In the genomic region with DNA sequence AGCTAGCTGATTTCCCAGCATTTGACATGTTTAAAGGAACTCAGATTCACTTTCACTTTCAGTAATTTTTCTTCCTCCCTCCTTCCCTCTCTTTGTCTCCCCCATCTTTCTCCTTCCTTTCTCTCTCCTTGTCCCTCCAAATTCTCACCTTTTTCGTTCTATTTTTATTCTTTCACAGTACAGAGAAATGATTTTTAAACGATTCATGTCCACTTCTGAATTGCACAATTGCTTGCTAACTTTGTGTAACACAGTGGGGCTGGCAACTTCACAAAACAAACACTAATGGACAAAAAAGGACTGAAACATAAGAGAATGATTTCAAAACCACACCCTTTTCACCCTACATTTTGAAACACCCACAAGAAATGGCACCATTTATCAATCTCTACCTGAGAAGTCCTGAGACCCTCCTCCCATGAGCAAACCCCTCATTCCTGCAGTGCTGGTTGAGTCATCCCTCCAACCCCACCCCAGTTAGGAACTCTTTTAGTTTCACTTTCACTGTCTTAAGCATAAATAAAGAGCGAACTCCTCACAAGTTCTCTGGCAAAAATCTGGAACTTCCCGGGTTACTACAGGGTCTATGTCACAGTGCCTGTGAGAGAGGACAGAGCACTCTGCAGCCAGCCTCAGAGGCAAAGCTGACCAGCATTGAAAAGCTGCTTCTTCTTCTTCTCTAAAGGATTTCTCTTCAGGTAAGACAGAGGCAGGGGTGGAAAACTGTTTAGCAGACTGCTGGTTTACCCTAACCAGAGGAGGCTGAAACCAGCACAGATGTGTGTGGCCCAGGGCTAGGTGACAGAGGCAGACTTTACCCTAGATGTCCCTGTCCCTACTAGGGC, we compare ENCODE assay signal across 8 mouse cellular contexts. TPM values are rescaled to one million over a fixed set of nuclear protein-coding genes. Genes with fewer than 3 reads are reported as not detected.
DNase-seq lines count a peak whose midpoint lies in the region; ATAC-seq and TF ChIP-seq lines count a peak whose summit lies in the region.

TSS of gene Gbp2 (plus strand) at position 492 of the 845 bp plus-strand sequence.

- peak; percentile 27; the same call in 1 of the 2 replicates for ATAC-seq in intestine, embryonic 14.5 days (replicated peaks; ENCODE audit: low FRiP score, low TSS enrichment, low read depth)
- peak; percentile 75 for ATAC-seq in lung, postnatal 0 days
- no peak for ATAC-seq in hindbrain, embryonic 13.5 days (ENCODE audit: low FRiP score)

- no peak for TF ChIP-seq CTCF in cortical plate, adult 2 months (IDR thresholded peaks at IDR 0.05; ENCODE audit: extremely low read depth, insufficient read depth, low read length)
- TF ChIP-seq CTCF in lung, postnatal 0 days (IDR thresholded peaks at IDR 0.05), result no peak
- TF ChIP-seq CTCF in cerebellum, adult 2 months (IDR thresholded peaks at IDR 0.05; ENCODE audit: borderline replicate concordance, insufficient read depth, low read depth, low read length), result no peak

- peak within 1 kb of the TSS; percentile 32; the same call in 1 of the 2 replicates for H3K4me3 ChIP-seq in cortical plate, adult 2 months (ENCODE audit: insufficient read depth, low read length)
- H3K4me3 ChIP-seq in intestine, embryonic 14.5 days (ENCODE audit: low read depth, low read length), result peak within 1 kb of the TSS; percentile 28
- peak within 1 kb of the TSS; percentile 33 for H3K4me3 ChIP-seq in lung, postnatal 0 days (ENCODE audit: low read depth, low read length)
- H3K4me3 ChIP-seq in cerebellum, adult 2 months (replicated peaks; ENCODE audit: insufficient read depth, low read depth, low read length), result no peak within 1 kb of the TSS
- H3K4me3 ChIP-seq in hindbrain, embryonic 13.5 days, result no peak within 1 kb of the TSS

- no peak for TF ChIP-seq POLR2A in cortical plate, adult 2 months (IDR thresholded peaks at IDR 0.05; ENCODE audit: extremely low read depth, insufficient read depth, low read length)
- TF ChIP-seq POLR2A in cerebellum, adult 2 months (IDR thresholded peaks at IDR 0.05; ENCODE audit: borderline replicate concordance, insufficient read depth, low read length), result no peak

- H3K27ac ChIP-seq in cortical plate, adult 2 months (ENCODE audit: insufficient read depth, low read length), result 0 out of 2 replicates have a peak within 1 kb of the TSS, but pooled peaks have one; percentile 21
- H3K27ac ChIP-seq in intestine, embryonic 14.5 days (ENCODE audit: low read depth), result no peak within 1 kb of the TSS
- peak within 1 kb of the TSS; percentile 71 for H3K27ac ChIP-seq in lung, postnatal 0 days (ENCODE audit: low read length)
- H3K27ac ChIP-seq in cerebellum, adult 2 months (ENCODE audit: insufficient read depth, low read length), result no peak within 1 kb of the TSS; the same call in 1 of the 2 replicates
- H3K27ac ChIP-seq in hindbrain, embryonic 13.5 days, result no peak within 1 kb of the TSS

- H3K9me3 ChIP-seq in intestine, embryonic 14.5 days (ENCODE audit: control insufficient read depth, low read length), result no peaks in the 10 kb centered on the region
- H3K9me3 ChIP-seq in lung, postnatal 0 days (ENCODE audit: low read length), result no peaks in the 10 kb centered on the region
- H3K9me3 ChIP-seq in hindbrain, embryonic 13.5 days, result no peaks in the 10 kb centered on the region

- H3K27me3 ChIP-seq in intestine, embryonic 14.5 days (replicated peaks; ENCODE audit: control insufficient read depth, insufficient read depth, low read length), result no peaks in the 10 kb centered on the region
- H3K27me3 ChIP-seq in lung, postnatal 0 days (replicated peaks; ENCODE audit: insufficient read depth, low read length), result no peaks in the 10 kb centered on the region
- no peaks in the 10 kb centered on the region for H3K27me3 ChIP-seq in cerebellum, adult 2 months (ENCODE audit: control insufficient read depth, insufficient read depth, low read length)
- no peaks in the 10 kb centered on the region for H3K27me3 ChIP-seq in hindbrain, embryonic 13.5 days

- WGBS in intestine, embryonic 14.5 days, result 50% methylated on average over 4 of the region's 4 CpGs
- 15% methylated on average over 4 of the region's 4 CpGs for WGBS in lung, postnatal 0 days
- WGBS in cerebellum, adult 2 months, result 64% methylated on average over 4 of the region's 4 CpGs
- WGBS in hindbrain, embryonic 13.5 days, result 72% methylated on average over 4 of the region's 4 CpGs

- H3K36me3 ChIP-seq in intestine, embryonic 14.5 days (ENCODE audit: control insufficient read depth, insufficient read depth, low read length), result no peaks in the 10 kb centered on the region
- H3K36me3 ChIP-seq in lung, postnatal 0 days (ENCODE audit: insufficient read depth, low read length), result no peaks in the 10 kb centered on the region
- no peaks in the 10 kb centered on the region for H3K36me3 ChIP-seq in hindbrain, embryonic 13.5 days

- no peaks in the 10 kb centered on the region for H3K4me1 ChIP-seq in cortical plate, adult 2 months (ENCODE audit: control insufficient read depth, insufficient read depth, low read length)
- H3K4me1 ChIP-seq in intestine, embryonic 14.5 days (replicated peaks; ENCODE audit: control insufficient read depth, insufficient read depth, low read length), result no peaks in the 10 kb centered on the region
- H3K4me1 ChIP-seq in lung, postnatal 0 days (ENCODE audit: insufficient read depth, low read depth, low read length), result peaks cover 6% of the 10 kb centered on the region; the same call in 1 of the 2 replicates
- no peaks in the 10 kb centered on the region for H3K4me1 ChIP-seq in cerebellum, adult 2 months (ENCODE audit: control insufficient read depth, insufficient read depth, low read length)
- H3K4me1 ChIP-seq in hindbrain, embryonic 13.5 days (replicated peaks), result no peaks in the 10 kb centered on the region

- DNase-seq in 3T3-L1 (ENCODE audit: low read depth, low spot score), result peak; percentile 88
- DNase-seq in CD8-positive naive resting alpha-beta T cell, adult 2 months (ENCODE audit: low read depth in 2 of 2, low spot score in 2 of 2), result peak; percentile 12 to 29
- DNase-seq in intestine, embryonic 14.5 days (ENCODE audit: low spot score), result peak; percentile 58
- peak; percentile 85 for DNase-seq in lung, postnatal 0 days (ENCODE audit: low spot score)
- DNase-seq in thymus, postnatal 14 days, result peak; percentile 37
- no peak for DNase-seq in cerebellum, adult 2 months

- no peak within 1 kb of the TSS for H3K9ac ChIP-seq in intestine, embryonic 14.5 days (ENCODE audit: low read length)
- peak within 1 kb of the TSS; percentile 39; the same call in 1 of the 2 replicates for H3K9ac ChIP-seq in lung, postnatal 0 days (replicated peaks; ENCODE audit: low read depth)
- H3K9ac ChIP-seq in hindbrain, embryonic 13.5 days, result no peak within 1 kb of the TSS

- TF ChIP-seq EP300 in lung, postnatal 0 days (IDR thresholded peaks at IDR 0.05), result peak; percentile 73

- H3K4me2 ChIP-seq in intestine, embryonic 14.5 days (ENCODE audit: low read length), result peak within 1 kb of the TSS; percentile 51
- peak within 1 kb of the TSS; percentile 54 for H3K4me2 ChIP-seq in lung, postnatal 0 days (replicated peaks; ENCODE audit: low read depth, low read length)
- H3K4me2 ChIP-seq in hindbrain, embryonic 13.5 days, result no peak within 1 kb of the TSS

RNA-seq across cellular contexts. Expression of gene Gbp2, which starts in this region (rescaled TPM):
- polyA plus RNA-seq in cortical plate, adult 2 months (2012; rRNA removed), result 3.0 and 3.9 TPM in 2 replicates
- 3.1 and 5.9 TPM in 2 replicates for polyA plus RNA-seq in intestine, embryonic 14.5 days (2014; fragmentation: Nextera tagmentation; extraction: Ambion mirVana)
- 8.3 and 9.5 TPM in 2 replicates for polyA plus RNA-seq in lung, postnatal 0 days (2015; fragmentation: Nextera tagmentation; extraction: Ambion mirVana)
- 2.5 and 3.3 TPM in 2 replicates for polyA plus RNA-seq in cerebellum, adult 2 months (2012; rRNA removed)
- polyA plus RNA-seq in hindbrain, embryonic 13.5 days (2015; fragmentation: Nextera tagmentation; extraction: Ambion mirVana), result 0.35 and 0.60 TPM in 2 replicates

Comparison
In these comparisons a context has a peak if more than half of its experiments do, and no peak if none do; other contexts are left out.
1. DNase-seq: peak in 3T3-L1 (single experiment), CD8-positive naive resting alpha-beta T cell, adult 2 months (2 of 2), intestine, embryonic 14.5 days (single experiment), lung, postnatal 0 days (single experiment) and thymus, postnatal 14 days (single experiment); none in cerebellum, adult 2 months (0 of 2).
2. H3K27ac ChIP-seq: peak in cortical plate, adult 2 months (single experiment) and lung, postnatal 0 days (single experiment); none in intestine, embryonic 14.5 days (single experiment), cerebellum, adult 2 months (single experiment) and hindbrain, embryonic 13.5 days (single experiment).
3. H3K4me3 ChIP-seq: peak in cortical plate, adult 2 months (single experiment), intestine, embryonic 14.5 days (single experiment) and lung, postnatal 0 days (single experiment); none in cerebellum, adult 2 months (single experiment) and hindbrain, embryonic 13.5 days (single experiment).